Mouse (Mus musculus) limb, embryonic 14.5 days (tissue): ENCODE measurements around the gene Mapkapk3. TPM values are rescaled to one million over a fixed set of nuclear protein-coding genes. Genes with fewer than 3 reads are reported as not detected.

Experiments used
- ATAC-seq: fragments of 200-750 bp; cut with Nextera tagmentation; 2 replicates; pipeline ENCODE4 v1.8.0; 2017; ENCODE audit warnings: low read depth, moderate number of reproducible peaks, moderate TSS enrichment; ENCODE audit not compliant: low FRiP score
- DNase-seq: peaks from one replicate; pipeline ENCODE4 v3.0.0-alpha.2; 2015; ENCODE audit warnings: low spot score
- H3K27ac ChIP-seq: fragments of 300-500 bp; sonication (generic); replicated peaks from 2 replicates; pipeline ENCODE4 v1.5.1; 2014; ENCODE audit warnings: low read depth, mild to moderate bottlenecking, low read length, moderate library complexity, mixed read lengths
- H3K27me3 ChIP-seq: fragments of 300-500 bp; sonication (generic); 2 replicates; pipeline ENCODE4 v1.6.1; 2014; ENCODE audit warnings: low read length, mixed read lengths; ENCODE audit not compliant: control insufficient read depth, insufficient read depth
- H3K36me3 ChIP-seq: fragments of 300-500 bp; sonication (generic); 2 replicates; pipeline ENCODE4 v1.6.1; 2014; ENCODE audit warnings: mild to moderate bottlenecking, low read length, moderate library complexity, mixed read lengths; ENCODE audit not compliant: control insufficient read depth, insufficient read depth
- H3K4me1 ChIP-seq: fragments of 300-500 bp; sonication (generic); 2 replicates; pipeline ENCODE4 v1.6.1; 2014; ENCODE audit warnings: antibody characterized with exemption, low read length, mixed read lengths; ENCODE audit not compliant: control insufficient read depth, insufficient read depth
- H3K4me2 ChIP-seq: fragments of 300-500 bp; sonication (generic); replicated peaks from 2 replicates; pipeline ENCODE4 v1.6.1; 2014; ENCODE audit warnings: low read depth, mild to moderate bottlenecking, low read length, moderate library complexity; ENCODE audit not compliant: severe bottlenecking
- H3K4me3 ChIP-seq: fragments of 300-500 bp; sonication (generic); replicated peaks from 2 replicates; pipeline ENCODE4 v1.5.1; 2014; ENCODE audit warnings: low read length
- H3K9ac ChIP-seq: fragments of 300-500 bp; sonication (generic); 2 replicates; pipeline ENCODE4 v1.6.1; 2014; ENCODE audit warnings: mild to moderate bottlenecking, low read depth, low read length, moderate library complexity; ENCODE audit not compliant: severe bottlenecking
- H3K9me3 ChIP-seq: fragments of 300-500 bp; sonication (generic); 2 replicates; pipeline ENCODE4 v1.6.1; 2016; ENCODE audit warnings: low read length; ENCODE audit not compliant: control insufficient read depth
- POLR2A ChIP-seq: fragments of 200-500 bp; IDR thresholded peaks from 2 replicates; pipeline ENCODE4 v1.8.0; 2012; ENCODE audit warnings: inconsistent platforms, mild to moderate bottlenecking, moderate library complexity, borderline replicate concordance; ENCODE audit not compliant: insufficient read depth, insufficient read length; ENCODE audit errors: extremely low read depth
- WGBS: fragments of 180-500 bp; shearing (Covaris S2); extraction: QIAGEN DNeasy Blood & Tissue Kit; methylation state at CpG from one replicate; pipeline ENCODE4 v1.1.7; 2014; 5-methylcytosine and 5-hydroxymethylcytosine counted together
- polyA plus RNA-seq, 2 experiments: library from polyadenylated mRNA; depleted of rRNA in 1 of 2; stranded (reverse) in 1 of 2; unstranded in 1 of 2; fragments of >200 nt; fragmentation: Nextera tagmentation in 1 of 2; extraction: Ambion mirVana in 1 of 2; gene quantifications; 2 replicates each; pipeline versions ENCODE4 v1.2.1 to v1.2.3; 2012 to 2014

Gene Mapkapk3
- polyA plus RNA-seq, 2 experiments: 9.7 to 15.2 TPM

GRCm38 (mm10) chr9:107271177-107271938, 18.3 kb downstream of the Mapkapk3 start:
- no peak overlapping the region for H3K4me2 ChIP-seq
- no peak for TF ChIP-seq POLR2A
- no peaks in the 10 kb centered on the region for H3K36me3 ChIP-seq
- no peak for ATAC-seq
- no peak for DNase-seq
- H3K27me3 ChIP-seq: no peaks in the 10 kb centered on the region
- 77% methylated on average over 7 of the region's 7 CpGs for WGBS
- no peaks in the 10 kb centered on the region for H3K4me1 ChIP-seq
- H3K9ac ChIP-seq: no peak overlapping the region
- no peak overlapping the region for H3K27ac ChIP-seq
- no peaks in the 10 kb centered on the region for H3K9me3 ChIP-seq
- no peak overlapping the region for H3K4me3 ChIP-seq

GRCm38 (mm10) chr9:107269772-107270171, 19.9 kb downstream of the Mapkapk3 start:
- no peak for ATAC-seq
- Histone ChIP-seq H3K4me2 (no peak overlapping the region), H3K9ac (no peak overlapping the region), H3K9me3 (no peaks in the 10 kb centered on the region), H3K27ac (no peak overlapping the region), H3K27me3 (no peaks in the 10 kb centered on the region), H3K4me1 (no peaks in the 10 kb centered on the region), H3K36me3 (no peaks in the 10 kb centered on the region), H3K4me3 (no peak overlapping the region)
- 96% methylated on average over 1 of the region's 1 CpGs for WGBS
- DNase-seq: no peak
- TF ChIP-seq POLR2A: no peak

- Histone ChIP-seq H3K27me3 (no peaks in the 10 kb centered on the region), H3K4me1 (no peaks in the 10 kb centered on the region), H3K4me3 (no peak overlapping the region), H3K4me2 (no peak overlapping the region), H3K9ac (no peak overlapping the region), H3K27ac (no peak overlapping the region), H3K36me3 (no peaks in the 10 kb centered on the region), H3K9me3 (no peaks in the 10 kb centered on the region)
- TF ChIP-seq POLR2A: no peak
- DNase-seq (no peak), ATAC-seq (no peak)
- WGBS: 21% methylated on average over 4 of the region's 4 CpGs
Observed at GRCm38 (mm10) chr9:107267721-107268402, 21.8 kb downstream of the Mapkapk3 start.

GRCm38 (mm10) chr9:107267028-107267427, 22.6 kb downstream of the Mapkapk3 start:
- Histone ChIP-seq H3K36me3 (no peaks in the 10 kb centered on the region), H3K4me1 (no peaks in the 10 kb centered on the region), H3K4me2 (no peak overlapping the region), H3K27me3 (no peaks in the 10 kb centered on the region), H3K9ac (no peak overlapping the region), H3K27ac (no peak overlapping the region), H3K4me3 (no peak overlapping the region), H3K9me3 (no peaks in the 10 kb centered on the region)
- ATAC-seq (no peak), DNase-seq (no peak)
- no peak for TF ChIP-seq POLR2A
- 62% methylated on average over 1 of the region's 1 CpGs for WGBS

GRCm38 (mm10) chr9:107264731-107265130, 24.9 kb downstream of the Mapkapk3 start:
- no peaks in the 10 kb centered on the region for H3K4me1 ChIP-seq
- DNase-seq (no peak), ATAC-seq (no peak)
- H3K4me2 ChIP-seq: no peak overlapping the region
- 56% methylated on average over 2 of the region's 3 CpGs for WGBS
- no peak overlapping the region for H3K9ac ChIP-seq
- no peak for TF ChIP-seq POLR2A
- H3K27ac ChIP-seq: no peak overlapping the region
- H3K27me3 ChIP-seq: no peaks in the 10 kb centered on the region
- no peaks in the 10 kb centered on the region for H3K36me3 ChIP-seq
- no peak overlapping the region for H3K4me3 ChIP-seq
- no peaks in the 10 kb centered on the region for H3K9me3 ChIP-seq
